Mouse (Mus musculus) bone marrow, adult 2 months (tissue): ENCODE results near the gene Olfr401. TPM values are rescaled to one million over a fixed set of nuclear protein-coding genes. Genes with fewer than 3 reads are reported as not detected.
"Not testable (repeated sequence)": the region's sequence is repeated elsewhere in the genome, so short reads cannot be mapped to it uniquely, and the experiment has no call there.

Experiments used
- H3K27ac ChIP-seq: fragments of 200-500 bp; 2 replicates; pipeline ENCODE4 v1.5.1; 2012; ENCODE audit warnings: low read depth, mild to moderate bottlenecking, control low read depth, inconsistent platforms, low read length; ENCODE audit not compliant: control insufficient read depth, poor library complexity, insufficient read depth
- H3K4me1 ChIP-seq: fragments of 200-500 bp; 2 replicates; pipeline ENCODE4 v1.6.1; 2011; ENCODE audit warnings: low read length; ENCODE audit not compliant: control insufficient read depth, insufficient read depth
- H3K4me3 ChIP-seq: fragments of 200-500 bp; replicated peaks from 2 replicates; pipeline ENCODE3; 2011; ENCODE audit warnings: mild to moderate bottlenecking, low read depth, low read length, control low read depth; ENCODE audit not compliant: control insufficient read depth
- CTCF ChIP-seq: fragments of 200-500 bp; IDR thresholded peaks from 2 replicates; pipeline ENCODE4 v1.5.1; 2011; ENCODE audit warnings: low read length, control low read depth; ENCODE audit not compliant: control insufficient read depth, insufficient read depth
- POLR2A ChIP-seq: fragments of 200-500 bp; IDR thresholded peaks from 2 replicates; pipeline ENCODE4 v1.6.1; 2011; ENCODE audit warnings: low read depth, mild to moderate bottlenecking, control low read depth, low read length, borderline replicate concordance; ENCODE audit not compliant: control insufficient read depth
- WGBS: fragments of 180-500 bp; shearing (Covaris S2); methylation state at CpG from one replicate; pipeline ENCODE4 v1.1.7; 2018; 5-methylcytosine and 5-hydroxymethylcytosine counted together
- polyA plus RNA-seq: library from polyadenylated mRNA; stranded (reverse); fragments of >200 nt; gene quantifications from 2 replicates; pipeline ENCODE4 v1.2.4, GENCODE M21; 2011; ENCODE audit warnings: low replicate concordance; ENCODE audit not compliant: missing spikeins, insufficient read depth, insufficient read length

Olfr401 gene
- not detected in 2 replicates for polyA plus RNA-seq

DNA sequence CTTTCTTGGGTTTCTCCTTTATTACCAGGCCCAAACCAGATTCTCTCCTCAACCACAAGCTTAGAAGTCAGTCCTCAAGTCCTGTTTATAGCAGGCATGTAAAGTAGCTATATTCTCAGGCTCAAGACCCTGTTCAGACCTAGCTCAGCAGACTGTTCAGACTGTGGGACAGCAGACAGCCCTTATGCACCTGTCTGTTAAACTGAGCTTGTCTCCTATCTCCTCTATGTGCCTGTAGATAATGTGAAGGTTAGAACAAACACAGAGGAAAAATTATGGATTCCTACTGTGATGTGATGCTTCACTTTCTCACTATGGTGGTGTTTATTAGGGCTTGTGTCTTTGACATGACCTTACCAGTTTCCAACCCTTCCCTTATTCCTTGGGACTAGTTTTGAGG, at the start of gene Olfr401:
TSS of gene Olfr401 (plus strand) at position 301 of the 400 bp plus-strand sequence.
- H3K4me1 ChIP-seq = no peaks in the 10 kb centered on the region
- no peak within 1 kb of the TSS for H3K27ac ChIP-seq
- no peak for TF ChIP-seq CTCF
- H3K4me3 ChIP-seq = no peak within 1 kb of the TSS

DNA sequence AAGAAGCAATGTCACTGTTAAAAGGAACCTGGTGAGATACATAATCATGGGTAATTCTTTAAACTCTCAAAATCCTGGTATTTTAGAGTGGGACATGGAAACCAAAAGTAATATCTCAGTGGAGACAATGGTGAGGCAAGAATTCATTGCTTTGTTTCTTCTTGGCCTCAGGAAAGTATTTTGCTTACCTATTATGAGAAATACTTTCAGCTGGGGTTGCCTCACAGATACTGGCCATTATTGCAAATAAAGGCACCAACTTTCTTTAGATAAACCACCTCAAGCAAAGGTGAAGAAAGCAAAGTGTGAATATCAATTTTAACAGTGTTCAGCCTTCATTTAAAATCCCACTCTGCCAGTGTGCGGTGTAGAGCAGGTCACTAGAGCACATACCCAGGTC, 43.9 kb upstream of the Olfr401 start, which contains the start of gene Zfp616:
TSS of gene Zfp616 (plus strand) at position 301 of the 400 bp plus-strand sequence.
- WGBS = 97% methylated on average over 1 of the region's 1 CpGs
- H3K4me1 ChIP-seq = no peaks in the 10 kb centered on the region
- no peak for TF ChIP-seq CTCF
- no peak for TF ChIP-seq POLR2A
- no peak within 1 kb of the TSS for H3K27ac ChIP-seq
- H3K4me3 ChIP-seq = no peak within 1 kb of the TSS

DNA sequence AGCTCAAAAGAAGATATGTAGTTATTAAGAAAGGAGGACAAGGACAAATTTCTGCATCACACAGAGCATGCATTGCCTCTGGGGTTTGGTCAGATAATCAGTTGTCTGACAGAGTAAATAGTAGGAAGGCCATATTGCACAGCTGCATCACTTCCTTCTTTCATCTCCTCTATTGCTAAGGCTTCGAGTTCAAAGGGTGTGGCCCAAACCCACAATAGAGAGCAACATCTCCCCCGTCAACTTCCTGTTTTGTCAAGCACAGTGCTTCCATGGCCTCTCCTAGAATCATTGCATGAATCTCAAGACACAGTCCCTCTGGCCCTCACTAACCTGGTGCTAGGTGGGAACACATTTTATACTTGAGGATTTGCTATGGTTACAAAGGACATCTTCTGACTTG, 12.8 kb upstream of the Olfr401 start:
- Histone ChIP-seq H3K4me3 (no peak overlapping the region), H3K4me1 (no peaks in the 10 kb centered on the region), H3K27ac (no peak overlapping the region)
- TF ChIP-seq POLR2A (no peak), CTCF (no peak)
- 19% methylated on average over 2 of the region's 2 CpGs for whole genome bisulfite sequencing

DNA sequence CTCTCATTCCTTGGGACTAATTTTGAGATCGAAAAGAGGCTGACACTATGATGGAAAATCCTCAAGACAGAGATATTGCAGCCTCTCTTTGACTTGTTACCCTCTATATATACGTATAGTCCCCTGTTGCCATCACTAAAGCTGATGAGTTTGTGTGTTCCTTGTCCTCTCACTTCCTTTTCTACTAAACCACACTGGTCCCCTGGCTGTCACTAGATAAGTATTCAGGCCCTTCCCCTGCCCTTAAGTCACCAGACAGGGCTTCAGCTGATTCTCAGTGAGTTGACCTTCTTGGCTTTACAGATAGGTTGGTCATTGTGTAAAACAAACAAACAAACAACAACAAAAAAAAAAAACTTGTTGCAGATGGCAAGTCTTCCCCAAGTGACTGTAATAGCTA, 12.0 kb upstream of the Olfr401 start:
- WGBS = 32% methylated on average over 2 of the region's 2 CpGs
- H3K4me3 ChIP-seq = no peak overlapping the region
- TF ChIP-seq POLR2A (no peak), CTCF (no peak)
- no peaks in the 10 kb centered on the region for H3K4me1 ChIP-seq
- no peak overlapping the region for H3K27ac ChIP-seq

DNA sequence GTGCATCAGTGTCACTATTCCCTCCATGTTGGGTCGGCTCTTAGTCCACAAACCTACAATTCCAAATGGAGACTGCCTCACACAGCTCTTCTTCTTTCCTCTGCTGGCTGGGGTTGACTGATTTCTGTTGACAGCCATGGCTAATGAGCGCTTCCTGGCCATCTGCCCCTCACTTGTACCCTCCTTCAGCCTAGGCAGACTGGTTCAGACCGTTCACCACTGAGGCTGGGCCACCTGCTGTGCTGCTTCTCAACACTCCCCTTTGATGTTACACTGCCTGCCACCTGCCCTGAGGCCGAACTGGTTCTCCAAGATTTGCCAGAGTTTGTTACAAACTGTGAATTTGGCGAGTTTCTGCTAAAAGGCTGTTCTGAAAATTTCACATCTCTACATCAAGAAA, 8.4 kb upstream of the Olfr401 start:
- TF ChIP-seq POLR2A (no peak), CTCF (no peak)
- no peak overlapping the region for H3K4me3 ChIP-seq
- H3K27ac ChIP-seq = no peak overlapping the region
- no peaks in the 10 kb centered on the region for H3K4me1 ChIP-seq
- 31% methylated on average over 5 of the region's 5 CpGs for WGBS

DNA sequence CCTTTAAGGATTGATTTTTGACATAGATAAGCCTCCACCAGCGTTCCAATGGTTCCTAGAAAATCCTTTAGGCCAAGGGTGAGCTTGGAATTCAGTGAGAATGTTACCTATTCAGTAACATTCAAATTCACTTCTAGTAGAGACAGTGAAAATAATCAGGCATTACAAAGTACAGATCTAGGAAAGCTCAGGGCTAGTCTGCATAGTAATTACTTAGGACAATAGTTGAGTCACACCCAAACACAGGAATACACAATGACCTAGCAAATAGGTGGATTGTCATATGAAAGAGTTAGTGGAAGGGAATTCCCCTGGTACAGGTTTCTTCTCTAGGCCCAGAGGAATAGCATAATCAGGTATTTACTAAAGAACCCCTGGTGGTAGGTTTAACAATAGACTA, 26.5 kb downstream of the Olfr401 start:
- 11% methylated on average over 1 of the region's 1 CpGs for WGBS
- H3K4me1 ChIP-seq, H3K27ac ChIP-seq, H3K4me3 ChIP-seq: not testable (repeated sequence)

DNA sequence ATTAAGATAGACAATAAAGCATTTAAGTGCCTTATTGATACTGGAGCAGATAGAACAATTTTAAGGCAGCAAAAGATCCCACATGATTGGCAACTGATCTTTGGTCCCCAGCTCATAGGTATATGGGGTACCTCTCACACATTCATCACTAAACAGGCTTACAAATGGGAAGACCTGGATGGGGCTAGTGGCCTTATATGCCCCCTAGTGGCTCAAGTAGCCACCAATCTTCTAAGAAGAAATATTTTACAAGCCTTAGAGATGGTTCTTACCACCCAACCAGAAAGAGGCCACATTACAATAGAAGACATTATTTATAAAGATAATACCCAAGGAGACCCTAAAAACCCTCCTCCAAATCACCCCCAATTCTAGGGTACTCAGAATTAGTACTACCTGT, 32.4 kb downstream of the Olfr401 start:
- no peak overlapping the region for H3K27ac ChIP-seq
- no peaks in the 10 kb centered on the region for H3K4me1 ChIP-seq
- TF ChIP-seq POLR2A (no peak), CTCF (no peak)
- H3K4me3 ChIP-seq = no peak overlapping the region

DNA sequence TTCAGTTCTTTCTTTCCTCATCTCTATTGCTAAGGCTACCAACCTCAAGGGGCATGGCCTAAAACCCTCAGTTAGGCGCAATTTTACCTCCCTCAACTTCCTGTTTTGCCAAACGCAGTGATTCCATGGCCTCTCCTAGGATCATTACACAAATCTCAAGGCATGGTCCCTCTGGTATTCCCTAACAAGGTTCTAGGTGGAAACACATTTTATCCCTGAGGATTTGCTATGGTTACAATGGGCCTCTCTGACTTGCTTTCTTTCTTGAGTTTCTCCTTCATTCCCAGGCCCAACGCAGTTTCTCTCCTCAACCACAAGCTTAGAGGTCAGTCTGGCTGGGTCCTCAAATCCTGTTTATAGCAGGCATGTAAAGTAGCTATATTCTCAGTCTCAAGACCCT, 39.7 kb downstream of the Olfr401 start, which contains the start of gene Olfr402:
TSS of gene Olfr402 (plus strand) at position 301 of the 400 bp plus-strand sequence.
- Histone ChIP-seq H3K4me3 (no peak within 1 kb of the TSS), H3K27ac (no peak within 1 kb of the TSS), H3K4me1 (no peaks in the 10 kb centered on the region)
- TF ChIP-seq POLR2A = no peak
- no peak for TF ChIP-seq CTCF
- WGBS = 42% methylated on average over 3 of the region's 3 CpGs

DNA sequence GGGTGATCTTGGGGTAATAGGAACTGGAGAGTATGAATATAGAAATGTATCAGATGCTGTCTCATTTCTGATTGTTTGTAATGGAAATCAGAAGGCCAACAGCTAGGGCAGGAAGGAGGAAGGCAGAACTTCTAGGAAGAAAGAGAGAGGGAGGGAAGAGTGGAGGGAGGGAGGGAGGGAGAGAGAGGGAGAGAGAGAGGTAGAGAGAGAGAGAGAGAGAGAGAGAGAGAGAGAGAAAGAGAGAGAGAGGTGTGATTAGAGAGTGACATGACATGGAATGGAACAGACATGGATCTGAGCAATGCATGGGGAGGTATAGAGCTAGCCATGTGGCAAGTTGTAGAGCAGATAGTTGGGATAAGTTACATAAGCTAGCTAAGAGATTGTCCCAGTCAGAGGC, 55.3 kb downstream of the Olfr401 start:
- no peak overlapping the region for H3K27ac ChIP-seq
- H3K4me1 ChIP-seq = no peaks in the 10 kb centered on the region
- TF ChIP-seq CTCF (no peak), POLR2A (no peak)
- H3K4me3 ChIP-seq = no peak overlapping the region

Other genes starting within 250 kb of the Olfr401 start
- gene Olfr394, start 222.9 kb upstream of the Olfr401 start, polyA plus RNA-seq = not detected in 2 replicates
- not detected in 2 replicates for gene Olfr395, start 204.4 kb upstream of the Olfr401 start, polyA plus RNA-seq
- gene Olfr23, start 177.0 kb upstream of the Olfr401 start, polyA plus RNA-seq = not detected in 2 replicates
- gene Olfr397, start 152.9 kb upstream of the Olfr401 start, polyA plus RNA-seq = not detected in 2 replicates
- not detected in 2 replicates for gene Olfr398, start 123.3 kb upstream of the Olfr401 start, polyA plus RNA-seq
- not detected in 2 replicates for gene Olfr139, start 57.2 kb upstream of the Olfr401 start, polyA plus RNA-seq
- not detected in 2 replicates for gene Olfr399, start 57.1 kb upstream of the Olfr401 start, polyA plus RNA-seq
- gene Zfp616, start 43.8 kb upstream of the Olfr401 start, polyA plus RNA-seq = not detected in 2 replicates
- gene Olfr402, start 39.8 kb downstream of the Olfr401 start, polyA plus RNA-seq = not detected in 2 replicates
- not detected in 2 replicates for gene Olfr403, start 72.5 kb downstream of the Olfr401 start, polyA plus RNA-seq
- gene Olfr43, start 97.7 kb downstream of the Olfr401 start, polyA plus RNA-seq = not detected in 2 replicates
- gene Olfr406, start 146.1 kb downstream of the Olfr401 start, polyA plus RNA-seq = not detected in 2 replicates
- gene Olfr59, start 170.0 kb downstream of the Olfr401 start, polyA plus RNA-seq = not detected in 2 replicates
- not detected in 2 replicates for gene Olfr410, start 224.3 kb downstream of the Olfr401 start, polyA plus RNA-seq
- not detected in 2 replicates for gene Olfr411, start 238.9 kb downstream of the Olfr401 start, polyA plus RNA-seq
- not detected in 2 replicates for gene Olfr412, start 248.4 kb downstream of the Olfr401 start, polyA plus RNA-seq